Mouse (Mus musculus): ENCODE results near the gene Fam43b.

The Fam43b gene

DNA sequence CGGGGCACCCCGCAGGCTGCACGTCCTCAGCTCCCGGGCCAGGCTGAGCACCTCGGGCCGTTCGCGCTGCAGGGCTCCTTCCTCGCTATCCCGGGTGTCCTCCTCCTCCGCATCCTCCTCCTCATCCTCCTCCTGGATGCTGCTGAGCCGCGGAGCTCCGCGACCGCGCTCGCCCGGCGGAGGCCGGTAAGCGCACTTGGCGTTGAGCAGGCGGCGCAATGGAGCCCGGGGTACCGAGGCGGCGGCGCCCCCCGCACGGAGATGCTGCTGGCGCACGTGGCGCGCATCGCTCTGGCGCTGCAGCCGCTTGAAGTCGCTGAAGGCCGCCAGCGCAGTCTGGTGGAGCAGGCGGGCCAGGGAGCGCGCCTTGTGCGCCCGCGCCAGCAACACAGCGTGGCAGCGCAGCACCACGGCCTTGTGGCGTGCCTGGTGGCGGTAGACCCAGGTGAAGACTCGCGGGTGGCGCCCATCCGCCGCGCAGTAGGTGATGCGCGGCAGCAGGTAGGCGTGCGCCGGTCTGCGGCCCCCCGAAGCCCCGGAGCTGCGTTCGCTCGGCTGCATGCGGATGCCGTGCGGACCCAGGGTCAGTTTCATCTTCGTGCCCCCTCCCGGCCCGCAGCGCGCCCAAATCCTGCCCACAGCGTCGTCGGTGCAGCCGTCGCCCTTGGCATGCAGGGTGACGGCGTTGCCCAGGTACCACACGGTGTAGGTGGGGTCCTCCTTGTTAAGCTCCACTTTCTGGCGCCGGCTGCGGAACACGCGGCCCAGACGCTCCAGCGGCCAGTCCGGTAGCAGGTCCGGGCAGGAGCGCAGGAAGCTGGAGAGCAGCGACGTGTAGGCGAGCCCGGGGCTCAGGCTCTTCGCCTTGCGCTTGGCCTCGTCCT lies 999 bp downstream of the Fam43b start:
- no peak for DNase-seq (ENCODE audit: low spot score)

DNA sequence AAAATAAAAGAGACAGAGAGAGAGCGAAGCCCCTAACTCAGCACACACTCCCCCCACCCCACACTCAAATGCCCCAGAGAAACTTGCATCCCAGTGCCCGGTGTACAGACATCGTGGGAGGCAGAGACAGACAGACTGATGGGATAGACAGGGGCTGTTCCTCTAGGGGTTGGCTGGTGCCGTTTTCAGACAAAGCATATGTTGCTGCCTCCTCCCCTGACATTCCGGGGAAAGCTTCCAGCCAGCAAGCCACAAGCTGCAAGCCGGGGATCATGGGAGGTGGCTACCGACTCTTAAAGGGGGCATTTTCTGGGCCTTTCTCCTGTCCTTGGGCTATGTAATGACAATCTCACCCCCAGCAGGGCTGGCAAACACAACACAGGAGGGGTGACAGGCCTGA lies 2.6 kb downstream of the Fam43b start:
- DNase-seq (ENCODE audit: low spot score), result no peak

DNA sequence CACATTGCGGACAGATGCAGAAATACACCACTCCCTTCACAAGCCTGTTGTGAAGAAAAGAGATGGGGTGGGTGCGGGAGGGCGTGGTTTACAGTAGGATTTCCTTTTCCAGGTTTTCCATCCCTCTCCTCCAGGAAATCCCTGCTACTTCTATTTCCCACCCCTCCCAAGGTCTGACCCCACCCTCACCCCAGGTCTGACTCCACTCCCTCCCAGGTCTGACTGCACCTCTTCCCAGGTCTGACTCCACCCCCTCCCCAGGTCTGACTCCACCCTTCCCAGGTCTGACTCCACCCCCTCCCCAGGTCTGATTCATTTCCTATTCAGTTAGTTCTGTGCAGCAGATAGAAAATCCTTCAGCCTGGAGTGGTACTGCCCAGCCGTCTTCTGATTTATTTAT lies 12.5 kb downstream of the Fam43b start:
- no peak for DNase-seq (ENCODE audit: low spot score)

DNA sequence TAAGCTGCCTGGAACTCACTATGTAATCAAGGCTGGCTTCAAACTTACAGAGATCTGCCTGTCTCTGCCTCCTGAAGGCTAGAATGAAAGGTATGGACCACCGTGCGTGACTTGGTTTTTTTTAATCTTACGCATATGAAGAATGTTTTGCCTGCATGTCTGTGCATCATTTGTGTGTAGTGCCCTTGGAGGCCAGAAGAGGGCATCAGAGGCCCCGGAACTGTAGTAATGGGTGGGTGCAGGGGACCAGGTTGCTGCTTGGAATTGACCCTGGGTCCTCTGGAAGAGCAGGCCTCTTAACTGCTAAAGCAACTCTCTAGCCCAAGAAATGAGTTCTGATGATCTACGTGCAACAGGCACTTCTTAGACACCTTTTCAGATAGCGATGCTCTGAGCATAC lies 13.9 kb downstream of the Fam43b start:
- DNase-seq (ENCODE audit: low spot score), result no peak

DNA sequence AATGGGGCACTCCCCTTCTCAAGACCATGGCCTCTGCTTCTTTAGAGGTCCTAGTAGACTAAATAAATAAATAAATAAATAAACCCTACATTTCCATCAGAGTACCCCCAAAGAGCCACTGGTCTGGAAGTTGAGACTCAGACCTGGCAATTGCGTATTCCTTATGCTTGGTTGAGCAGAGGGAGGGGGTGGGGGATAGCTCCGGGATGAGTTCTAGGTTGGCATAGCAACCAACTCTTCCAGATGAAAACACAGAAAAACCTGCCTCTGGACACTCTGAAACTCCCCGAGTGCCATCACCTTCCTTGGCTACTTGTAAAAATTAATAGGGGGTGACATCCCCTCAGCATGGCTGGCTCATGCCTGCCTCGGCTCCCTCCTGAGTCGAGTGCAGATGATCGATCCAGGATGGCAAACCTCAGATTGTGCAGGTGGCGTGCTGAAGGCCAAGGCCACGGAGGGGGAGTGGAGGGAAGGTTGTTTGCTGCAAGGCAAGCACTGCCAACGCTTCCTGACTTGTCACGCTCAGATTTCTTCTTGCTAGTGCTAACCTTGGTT lies 16.1 kb downstream of the Fam43b start:
- peak; percentile 60 for DNase-seq (ENCODE audit: low spot score)

DNA sequence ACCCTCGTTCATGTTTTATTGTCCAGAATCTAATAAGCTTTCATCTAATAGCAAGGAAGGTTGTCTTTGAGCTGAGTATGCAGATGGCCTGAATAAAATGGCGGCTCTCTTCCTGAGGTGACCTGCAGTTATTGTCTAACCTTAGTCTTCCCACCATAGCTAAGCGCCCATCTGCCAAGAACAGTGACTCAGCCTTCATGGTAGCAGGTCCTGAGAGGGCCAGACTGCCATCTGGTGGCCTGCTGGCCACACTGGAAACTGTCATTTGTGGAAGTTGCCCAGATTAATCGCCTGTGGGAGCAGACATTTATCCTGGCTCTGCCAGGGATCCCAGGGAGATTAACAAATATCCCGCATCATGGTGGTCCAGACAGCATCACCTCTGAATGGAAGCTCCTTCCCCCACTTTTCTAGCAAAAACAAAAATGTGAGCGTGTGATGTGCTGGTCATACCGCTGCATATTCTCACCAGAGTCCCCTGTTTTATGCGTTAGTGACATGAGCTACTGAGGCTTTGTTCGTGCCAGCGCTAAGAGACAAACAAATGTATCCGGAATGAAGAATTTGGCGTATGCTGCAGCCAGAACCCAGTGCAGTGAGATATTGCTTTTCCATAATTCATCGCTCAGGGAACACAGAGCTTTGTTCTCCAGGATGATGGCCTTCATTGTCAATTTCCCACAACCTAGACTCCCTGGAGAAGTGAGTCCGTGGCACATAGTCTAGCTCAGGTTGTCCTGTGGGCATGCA lies 17.1 kb downstream of the Fam43b start:
- DNase-seq (ENCODE audit: low spot score), result peak; percentile 90

DNA sequence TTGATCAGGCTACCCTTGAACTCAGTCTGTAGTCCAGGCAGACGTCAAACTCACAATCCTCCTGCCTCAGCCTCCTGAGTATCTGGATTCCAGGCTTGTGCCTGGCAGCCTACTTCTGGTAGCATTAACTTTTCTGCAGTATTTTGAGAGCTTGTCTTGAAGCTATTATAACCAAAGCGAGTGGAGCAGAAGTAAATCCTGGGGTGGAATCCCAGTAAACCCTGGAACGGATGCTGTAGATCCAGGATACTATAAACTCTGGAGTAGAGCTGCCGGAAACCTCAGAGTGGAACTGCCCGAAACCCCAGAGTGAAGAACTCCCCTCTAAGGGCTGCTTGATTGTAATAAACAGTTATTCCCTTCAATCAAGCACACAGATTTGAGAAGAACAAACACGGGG lies 18.8 kb downstream of the Fam43b start:
- DNase-seq (ENCODE audit: low spot score), result peak; percentile 72

DNA sequence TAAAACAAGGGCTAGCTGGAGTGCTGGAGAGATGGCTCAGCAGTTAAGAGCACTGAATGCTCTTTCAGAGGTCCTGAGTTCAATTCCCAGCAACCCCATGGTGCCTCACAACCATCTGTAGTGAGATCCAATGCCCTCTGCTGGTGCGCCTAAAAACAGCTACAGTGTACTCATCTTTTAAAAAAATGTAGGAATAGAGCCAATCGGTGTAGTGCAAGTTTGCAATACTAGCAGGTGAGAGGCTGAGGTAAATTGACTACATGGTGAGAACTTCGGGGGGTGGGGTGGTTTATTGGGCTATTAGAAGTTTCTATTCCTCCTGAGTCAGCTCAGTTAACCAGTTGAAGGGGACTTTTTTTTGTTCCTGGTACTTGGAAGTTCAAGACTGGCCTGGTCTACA lies 21.2 kb downstream of the Fam43b start:
- DNase-seq (ENCODE audit: low spot score), result no peak

DNA sequence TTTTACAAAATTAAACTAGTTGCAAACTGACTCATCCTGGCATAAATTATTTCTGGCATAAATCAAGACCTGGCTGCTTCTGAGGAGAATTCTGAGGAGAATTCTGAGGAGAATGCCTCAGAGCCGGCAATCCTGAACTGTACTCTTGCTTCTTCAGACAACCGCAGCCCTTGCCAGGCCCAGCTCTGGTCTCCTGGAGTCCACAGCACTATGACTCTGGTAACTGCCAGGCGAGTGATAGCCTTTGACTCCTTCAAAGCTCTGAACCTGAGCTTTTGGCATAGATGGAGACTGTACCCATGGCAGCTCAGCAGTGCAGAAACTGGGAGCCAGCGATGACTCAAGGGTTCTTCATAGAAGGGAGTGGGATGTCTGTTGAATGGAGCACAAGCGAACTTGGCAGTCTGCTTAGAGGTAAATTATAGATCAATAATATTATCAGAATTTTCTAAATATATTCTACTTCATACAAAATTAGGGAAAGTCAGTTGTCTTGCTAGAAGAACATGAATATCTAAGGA lies 25.3 kb downstream of the Fam43b start:
- DNase-seq (ENCODE audit: low spot score), result no peak

DNA sequence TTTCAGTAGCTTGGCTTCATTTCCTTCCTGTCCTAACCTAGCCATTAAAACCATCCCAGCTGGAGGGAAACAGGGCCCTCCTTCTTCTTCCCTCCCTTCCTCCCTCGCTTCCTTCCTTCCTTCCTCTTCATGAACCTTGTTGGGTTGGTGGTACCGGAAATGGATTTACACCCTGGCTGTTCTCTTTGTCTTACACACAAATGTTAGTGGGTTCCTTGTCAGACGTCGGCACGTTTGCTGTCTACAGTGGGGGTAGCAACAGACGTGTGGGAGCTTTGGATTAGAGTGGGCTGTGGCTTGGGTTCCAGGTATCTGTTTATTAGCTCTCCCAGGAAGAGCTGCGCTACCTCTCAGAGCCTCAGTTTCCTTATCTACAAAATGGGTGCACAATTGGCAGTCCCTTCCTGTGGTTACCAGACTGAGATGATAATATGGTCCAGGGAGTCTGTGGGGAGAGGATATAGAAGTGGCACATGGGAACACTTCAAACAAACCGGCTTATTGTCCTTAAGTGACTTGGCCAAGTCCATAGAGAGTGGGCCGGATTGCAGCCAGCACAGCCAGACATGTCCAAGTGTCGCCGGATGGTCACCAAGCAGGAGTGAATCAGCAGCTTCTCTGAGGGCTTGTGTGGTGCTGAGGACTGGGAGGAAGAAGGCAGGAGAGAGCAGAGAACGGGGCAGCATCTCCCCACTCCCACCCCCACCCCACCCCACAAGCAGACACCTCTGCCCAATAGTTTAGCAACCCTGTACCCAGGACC lies 27.6 kb downstream of the Fam43b start:
- no peak for DNase-seq (ENCODE audit: low spot score)

DNA sequence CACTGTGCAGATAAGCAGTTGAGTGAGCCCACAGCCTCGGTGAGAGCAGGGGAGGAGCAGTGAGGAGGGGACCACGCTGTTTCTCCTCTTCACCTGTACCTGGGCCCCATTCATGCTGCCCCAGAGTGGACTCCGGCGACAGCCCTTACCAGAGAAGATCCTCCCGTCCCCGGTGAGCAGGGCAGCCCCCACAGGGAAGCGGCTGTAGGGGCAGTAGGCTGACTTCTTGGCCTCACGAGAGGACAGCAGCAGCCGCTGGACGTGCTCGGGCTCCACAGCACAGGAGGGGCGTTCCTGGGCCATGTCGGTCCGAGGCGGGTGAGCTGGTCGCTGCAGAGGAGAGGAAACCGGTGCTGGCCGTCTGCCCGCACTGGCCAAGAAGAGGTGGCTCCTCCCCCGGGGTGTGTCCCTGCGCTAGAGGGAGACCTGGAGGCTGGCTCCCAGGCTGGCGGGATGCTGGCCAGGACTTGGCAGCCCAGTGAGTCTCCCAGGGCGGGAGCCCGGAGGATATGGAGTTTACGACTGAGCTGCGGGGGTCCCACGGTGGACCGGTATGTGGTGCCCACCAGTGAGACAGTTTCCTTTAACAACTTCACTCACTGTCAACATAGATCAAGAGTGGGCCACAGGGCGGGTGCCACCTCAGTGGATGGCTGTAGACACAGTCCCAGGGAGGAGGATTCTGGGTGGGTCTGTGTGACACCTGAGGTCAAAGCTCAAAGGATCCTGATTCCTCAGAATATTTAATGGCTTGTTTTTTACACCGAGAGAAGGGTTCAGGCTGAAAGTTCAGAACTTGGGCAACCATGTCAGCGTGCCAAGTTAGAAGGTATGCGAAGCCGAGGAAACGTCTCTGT lies 28.5 kb downstream of the Fam43b start, which contains the start of gene Cda:
Gene Cda (minus strand): TSS at position 352 of the 857 bp plus-strand sequence.
- peak; percentile 95 for DNase-seq (ENCODE audit: low spot score)

DNA sequence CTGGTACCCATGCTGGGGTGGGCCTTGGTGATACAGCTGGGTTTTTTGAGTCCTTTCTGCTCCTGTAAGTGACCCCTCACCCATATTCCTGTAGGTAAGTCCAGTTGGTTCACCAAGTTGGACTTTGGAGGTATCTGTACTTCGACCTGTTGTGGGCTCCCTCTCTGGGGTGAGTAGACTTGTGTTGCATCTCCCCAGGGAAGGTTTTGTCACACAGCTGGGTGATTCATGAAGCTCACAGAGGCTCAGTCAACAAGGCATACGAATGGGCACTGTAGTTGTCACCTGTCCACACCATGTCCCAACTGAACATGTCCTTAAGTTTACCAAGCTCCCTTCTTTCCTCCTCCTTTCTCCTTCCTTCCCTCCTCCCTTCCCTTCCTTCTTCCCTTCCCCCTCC lies 29.8 kb downstream of the Fam43b start:
- DNase-seq (ENCODE audit: low spot score), result no peak

DNA sequence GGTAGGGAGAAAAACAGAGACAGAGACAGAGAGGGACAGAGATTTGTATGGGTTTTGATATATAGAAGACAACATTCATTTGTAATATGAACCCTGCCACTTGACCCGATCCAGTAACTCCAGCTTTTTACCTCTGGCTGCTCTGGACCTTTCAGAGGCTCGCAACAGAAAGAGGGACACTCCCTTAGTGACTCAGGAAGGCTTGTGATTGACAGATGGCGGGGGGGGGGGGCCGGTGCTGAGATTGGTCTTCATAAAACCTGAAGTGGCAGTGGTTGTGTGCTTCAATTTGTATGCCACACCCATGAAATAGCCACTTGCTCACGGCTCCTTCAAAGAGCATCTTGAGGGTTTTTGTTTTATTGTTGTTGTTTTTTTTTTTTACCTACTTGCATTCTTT lies 32.8 kb downstream of the Fam43b start:
- no peak for DNase-seq (ENCODE audit: low spot score)

DNA sequence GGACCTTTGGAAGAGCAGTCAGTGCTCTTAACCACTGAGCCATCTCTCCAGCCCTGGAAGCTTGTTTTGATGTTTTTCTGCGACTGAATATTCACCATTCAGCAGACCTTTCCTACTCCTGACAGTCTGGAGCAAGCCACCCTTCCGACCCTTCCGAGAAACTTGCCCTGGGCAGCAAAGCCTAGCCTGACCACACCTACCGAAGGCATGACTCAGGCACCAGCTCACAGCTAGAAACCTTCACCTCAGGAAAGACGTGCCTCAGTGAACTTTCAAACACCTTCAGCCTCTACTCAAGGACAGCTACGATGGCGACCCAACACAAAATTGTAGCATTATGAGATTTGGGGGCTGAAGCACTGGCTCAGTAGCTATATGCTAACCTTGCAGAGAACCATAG lies 33.4 kb downstream of the Fam43b start:
- DNase-seq (ENCODE audit: low spot score), result no peak

DNA sequence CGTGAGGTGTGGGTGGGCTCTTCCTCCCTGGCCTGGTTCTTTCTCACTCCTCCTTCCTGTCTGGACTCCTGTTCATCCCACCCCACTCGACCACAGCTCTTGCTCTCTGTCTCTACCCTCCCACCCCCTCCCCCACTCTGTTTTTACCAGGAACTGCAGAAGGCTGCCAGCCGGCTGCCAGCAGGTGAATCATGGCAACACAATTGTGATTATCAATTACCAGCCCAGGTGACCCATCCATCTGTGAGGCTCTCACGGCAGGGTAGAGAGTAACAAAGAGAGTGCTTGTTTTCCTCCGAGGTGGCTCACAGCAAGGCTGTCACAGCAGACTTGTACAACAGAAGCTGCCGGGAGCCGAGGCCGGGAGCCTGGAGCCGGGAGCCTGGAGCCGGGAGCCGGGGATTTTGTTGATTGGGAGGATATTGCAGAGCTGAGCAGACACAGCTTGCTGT lies 34.9 kb downstream of the Fam43b start:
- peak; percentile 44 for DNase-seq (ENCODE audit: low spot score)

DNA sequence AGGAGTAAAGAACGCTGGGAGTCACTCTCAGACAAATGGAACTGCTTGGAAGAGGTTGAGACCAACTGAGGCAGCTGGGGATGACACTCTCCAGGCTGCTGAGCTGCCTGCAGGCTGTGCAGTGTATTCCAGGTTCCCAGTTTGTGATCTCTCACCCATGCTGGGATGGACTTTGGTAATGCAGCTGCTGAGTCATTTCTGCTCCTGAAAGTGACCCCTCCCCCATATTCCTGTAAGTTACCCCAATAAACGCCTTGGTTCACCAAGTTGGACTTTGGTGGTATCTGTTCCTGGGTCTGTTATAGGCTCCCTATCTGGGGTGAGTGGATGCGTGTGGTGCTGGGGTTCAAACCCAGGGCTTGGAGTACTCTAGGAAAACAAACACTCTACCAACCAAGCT lies 38.2 kb downstream of the Fam43b start:
- DNase-seq (ENCODE audit: low spot score), result no peak

DNA sequence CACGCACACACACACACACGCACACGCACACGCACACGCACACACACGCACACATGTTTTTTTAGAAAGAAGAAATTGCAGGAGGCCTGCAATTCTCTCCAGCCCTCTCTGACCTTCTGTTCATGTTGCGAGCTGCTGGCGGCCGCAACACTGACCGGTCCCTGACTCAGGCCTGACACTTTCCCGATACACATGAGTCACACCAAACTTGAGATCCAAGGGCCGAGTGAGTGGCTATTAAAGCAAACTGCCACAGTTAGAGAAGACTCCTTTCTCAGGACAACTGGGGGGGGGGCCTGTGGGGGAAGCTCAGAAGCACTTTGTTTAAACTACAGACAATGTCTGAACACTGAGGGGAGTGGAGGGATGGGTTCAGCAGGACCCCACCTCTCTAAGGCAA lies 39.8 kb downstream of the Fam43b start:
- no peak for DNase-seq (ENCODE audit: low spot score)

DNA sequence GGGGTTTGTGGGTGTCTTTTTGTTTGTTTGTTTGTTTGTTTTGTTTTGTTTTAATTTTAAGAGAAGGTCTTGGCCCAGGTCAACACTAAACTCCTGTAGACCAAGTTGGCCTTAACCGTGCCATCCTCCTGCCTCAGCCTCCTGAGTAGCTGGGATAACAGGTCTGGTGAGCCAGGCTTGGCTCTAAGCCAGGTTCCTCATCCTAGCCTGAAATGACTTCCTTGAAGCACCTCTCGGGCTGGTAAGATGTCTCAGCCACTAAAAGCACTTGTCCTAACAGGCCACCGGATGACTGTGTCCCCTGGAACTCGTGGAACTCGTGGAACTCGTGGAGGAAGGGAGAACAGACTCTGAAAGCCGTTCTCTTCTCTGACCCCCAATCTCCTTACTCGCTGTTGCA lies 40.2 kb downstream of the Fam43b start:
- no peak for DNase-seq (ENCODE audit: low spot score)

DNA sequence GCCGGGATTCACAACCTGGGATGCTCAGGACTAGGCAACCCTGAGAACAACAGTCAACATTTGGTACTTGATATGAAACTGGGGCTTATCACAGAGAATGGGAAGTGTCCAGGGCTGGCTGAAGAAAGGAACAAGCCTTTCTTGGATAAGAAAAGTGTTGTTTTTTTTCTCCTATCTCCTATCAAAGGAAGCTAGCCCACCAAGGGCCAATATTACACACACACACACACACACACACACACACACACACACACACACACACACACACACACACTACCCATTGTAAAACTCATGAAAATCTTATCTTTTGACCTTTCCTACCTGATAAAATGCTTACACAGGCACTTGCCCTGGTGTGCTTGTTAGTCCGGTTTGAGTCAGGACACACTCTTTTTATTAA lies 40.8 kb downstream of the Fam43b start:
- DNase-seq (ENCODE audit: low spot score), result no peak

DNA sequence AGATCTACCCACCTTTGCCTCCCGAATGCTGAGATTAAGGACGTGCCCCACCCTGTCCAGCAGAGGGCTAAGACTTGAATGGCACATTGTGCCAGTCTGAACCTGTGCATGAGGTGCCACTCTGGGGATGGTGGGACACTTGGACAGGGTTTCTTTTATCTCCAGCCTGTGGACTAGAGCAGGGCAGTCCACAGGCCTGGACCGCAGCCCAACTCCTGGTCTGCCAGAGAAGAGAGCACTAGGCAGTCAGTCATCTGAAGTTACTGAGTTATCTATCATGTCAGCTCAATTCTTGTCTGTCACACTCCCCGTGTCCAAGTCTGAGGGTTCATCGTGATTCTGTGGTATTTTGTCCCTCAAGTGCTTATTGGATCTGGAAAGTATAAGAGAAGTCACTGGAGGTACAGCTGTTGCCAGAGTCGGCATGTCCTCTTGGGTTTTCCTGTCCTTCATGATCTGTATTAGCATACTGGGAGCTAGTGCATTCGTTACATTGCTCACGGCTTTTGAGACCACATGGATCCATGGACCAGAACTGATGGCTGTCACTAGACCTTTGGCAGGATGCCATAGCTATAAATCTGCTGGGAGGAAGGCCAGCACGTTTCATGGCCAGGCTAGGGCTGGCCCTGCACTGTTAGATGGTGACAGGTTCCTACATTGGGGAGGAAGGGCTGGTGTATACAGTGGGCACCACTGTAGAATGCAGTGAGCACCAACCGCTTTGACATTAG lies 42.7 kb downstream of the Fam43b start:
- no peak for DNase-seq (ENCODE audit: low spot score)
